Mouse (Mus musculus): ENCODE data around the gene Pi16. TPM values are rescaled to one million over a fixed set of nuclear protein-coding genes. Genes with fewer than 3 reads are reported as not detected.

Gene Pi16
- polyA plus RNA-seq, 1 experiment from 2014 or later = 0.84 TPM

DNA sequence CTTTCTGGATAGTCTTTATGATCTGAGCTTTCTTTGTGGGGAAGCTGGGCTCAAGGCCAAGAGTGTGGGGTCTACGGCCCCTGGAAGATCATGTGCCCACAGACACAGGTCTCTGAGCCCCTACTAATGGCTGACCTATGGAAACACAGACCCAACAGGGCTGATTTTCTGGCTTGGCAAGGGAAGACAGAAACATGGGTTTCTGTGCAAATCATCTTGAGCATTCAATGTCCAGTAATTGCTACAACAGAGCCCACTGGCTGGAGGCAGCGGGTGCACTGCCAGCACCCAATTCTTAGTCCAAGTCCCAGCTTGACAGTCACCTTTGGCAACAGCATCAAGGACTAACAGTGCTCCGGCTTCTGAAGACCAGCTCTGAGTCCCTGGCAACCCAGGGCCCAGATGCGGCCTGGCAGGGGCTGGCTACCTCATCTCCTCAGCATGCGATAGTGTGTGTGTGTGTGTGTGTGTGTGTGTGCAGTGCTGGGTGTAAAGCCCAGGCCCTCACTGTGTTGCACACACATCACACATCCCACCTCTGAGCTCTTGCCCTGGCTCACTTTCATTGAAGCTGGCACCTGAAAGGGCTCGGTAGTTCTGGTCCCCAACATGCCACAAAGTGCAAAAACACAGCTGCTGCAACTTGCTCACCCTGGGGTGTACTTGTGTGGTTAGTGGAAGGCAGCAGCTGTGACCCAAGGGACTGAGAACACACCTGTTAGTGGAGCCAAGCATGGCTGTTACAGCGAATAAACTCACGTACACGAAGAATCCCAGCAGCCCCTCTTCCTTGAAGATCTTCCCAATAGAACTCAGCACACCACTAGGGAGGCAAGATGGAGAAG, 20.7 kb downstream of the Pi16 start:
- peak; percentile 52 for DNase-seq (ENCODE audit: low spot score)

DNA sequence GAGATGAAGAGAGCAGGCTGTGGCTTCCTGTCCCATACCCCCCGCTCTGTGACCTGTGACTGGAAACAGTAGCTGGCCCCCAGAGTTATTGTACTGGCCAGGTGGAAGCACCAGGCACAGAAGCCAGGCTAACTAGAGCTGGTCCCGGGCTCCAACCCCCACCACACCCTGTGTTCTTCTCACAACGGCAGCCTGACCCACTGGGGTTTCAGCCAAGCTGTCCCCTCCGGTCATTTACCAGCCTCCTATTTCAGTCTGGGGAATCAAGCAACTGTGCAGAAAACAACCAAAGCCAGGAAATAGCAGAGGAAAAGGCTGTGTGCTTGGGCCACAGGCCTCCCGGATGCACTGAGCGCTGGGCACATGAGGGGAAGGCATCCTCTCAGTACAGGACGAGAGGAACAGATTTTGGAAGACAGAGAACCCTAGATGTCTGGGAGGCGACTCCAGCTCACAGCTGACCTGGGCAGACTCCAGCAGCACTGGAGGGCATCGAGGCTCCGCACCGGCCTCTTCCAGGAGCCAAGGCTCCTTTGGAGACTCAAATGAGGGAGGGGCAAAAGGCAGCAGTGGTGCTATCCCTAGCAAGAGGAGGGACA, 21.8 kb downstream of the Pi16 start:
- H3K27ac ChIP-seq = peak overlapping the region; percentile 66
- H3K9ac ChIP-seq = no peak overlapping the region
- WGBS = 80% methylated on average over 11 of the region's 11 CpGs
- no peaks in the 10 kb centered on the region for H3K27me3 ChIP-seq (ENCODE audit: control insufficient read depth, insufficient read depth, low read length)
- ATAC-seq (ENCODE audit: low FRiP score) = no peak
- H3K4me2 ChIP-seq (replicated peaks) = no peak overlapping the region
- peaks cover 25% of the 10 kb centered on the region for H3K4me1 ChIP-seq (replicated peaks; ENCODE audit: control insufficient read depth, insufficient read depth, low read length)
- H3K9me3 ChIP-seq (ENCODE audit: control insufficient read depth, low read length) = no peaks in the 10 kb centered on the region
- no peak for DNase-seq (ENCODE audit: low spot score)
- no peak overlapping the region for H3K4me3 ChIP-seq (replicated peaks; ENCODE audit: low read length)
- H3K36me3 ChIP-seq (replicated peaks; ENCODE audit: control insufficient read depth, insufficient read depth) = peaks cover 88% of the 10 kb centered on the region

More for the DNA sequence above, 20.7 kb downstream of the Pi16 start:
- 76% methylated on average over 9 of the region's 9 CpGs for WGBS
- ATAC-seq (ENCODE audit: low FRiP score) = peak; percentile 54
- Histone ChIP-seq H3K4me1 (replicated peaks; ENCODE audit: control insufficient read depth, insufficient read depth, low read length) (peaks cover 25% of the 10 kb centered on the region), H3K27me3 (ENCODE audit: control insufficient read depth, insufficient read depth, low read length) (no peaks in the 10 kb centered on the region), H3K4me2 (replicated peaks) (no peak overlapping the region), H3K9me3 (ENCODE audit: control insufficient read depth, low read length) (no peaks in the 10 kb centered on the region), H3K27ac (peak overlapping the region; percentile 66), H3K36me3 (replicated peaks; ENCODE audit: control insufficient read depth, insufficient read depth) (peaks cover 87% of the 10 kb centered on the region), H3K4me3 (replicated peaks; ENCODE audit: low read length) (no peak overlapping the region), H3K9ac (no peak overlapping the region)

DNA sequence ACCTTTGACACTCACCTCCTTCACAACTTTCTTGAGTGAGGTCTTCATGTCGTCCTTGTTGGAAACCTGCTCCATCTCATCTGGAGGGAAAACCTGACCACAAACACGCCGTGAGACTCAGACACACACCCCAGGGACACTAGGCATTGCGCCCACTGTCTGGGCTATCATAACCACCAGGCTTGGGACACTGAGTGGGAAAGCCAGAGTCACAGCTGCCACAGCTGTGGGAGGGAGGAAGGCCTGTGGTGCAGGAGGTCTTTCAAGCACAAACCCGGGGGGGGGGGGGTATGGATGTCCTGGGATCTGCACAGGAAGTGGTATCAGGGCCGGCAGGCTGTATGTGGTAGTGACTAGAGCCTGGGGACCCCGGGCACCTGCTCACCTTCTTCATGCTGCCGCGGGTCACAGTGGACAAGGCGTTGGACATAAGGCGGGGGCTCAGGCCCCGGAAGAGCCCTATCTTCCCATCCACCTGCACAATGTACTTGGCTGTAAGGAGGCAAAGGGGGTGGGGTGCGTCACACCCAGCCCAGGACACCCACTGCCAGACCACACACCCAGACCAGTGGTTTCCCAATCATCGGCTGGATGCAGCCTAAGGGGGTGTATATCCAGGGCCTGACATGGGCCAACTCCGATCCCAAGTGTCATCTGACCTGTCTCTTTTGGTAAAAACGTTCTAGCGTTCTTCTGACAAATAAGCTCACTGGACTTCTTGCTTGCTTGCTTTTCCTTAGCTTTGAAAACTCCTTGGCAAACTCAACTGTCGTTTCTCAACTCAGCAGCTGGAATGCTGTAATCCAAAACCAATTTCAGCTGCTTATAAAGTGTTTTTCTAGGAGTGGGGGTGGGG, 23.2 kb downstream of the Pi16 start:
- no peak for ATAC-seq (ENCODE audit: low FRiP score)
- no peak overlapping the region for H3K4me2 ChIP-seq (replicated peaks)
- no peak for DNase-seq (ENCODE audit: low spot score)
- no peaks in the 10 kb centered on the region for H3K27me3 ChIP-seq (ENCODE audit: control insufficient read depth, insufficient read depth, low read length)
- 0 out of 2 replicates have a peak overlapping the region, but pooled peaks have one; percentile 69 for H3K27ac ChIP-seq
- no peak overlapping the region for H3K9ac ChIP-seq
- H3K9me3 ChIP-seq (ENCODE audit: control insufficient read depth, low read length) = no peaks in the 10 kb centered on the region
- H3K4me3 ChIP-seq (replicated peaks; ENCODE audit: low read length) = no peak overlapping the region
- peaks cover 32% of the 10 kb centered on the region for H3K4me1 ChIP-seq (replicated peaks; ENCODE audit: control insufficient read depth, insufficient read depth, low read length)
- 85% methylated on average over 18 of the region's 18 CpGs for WGBS
- peaks cover 77% of the 10 kb centered on the region for H3K36me3 ChIP-seq (replicated peaks; ENCODE audit: control insufficient read depth, insufficient read depth)

DNA sequence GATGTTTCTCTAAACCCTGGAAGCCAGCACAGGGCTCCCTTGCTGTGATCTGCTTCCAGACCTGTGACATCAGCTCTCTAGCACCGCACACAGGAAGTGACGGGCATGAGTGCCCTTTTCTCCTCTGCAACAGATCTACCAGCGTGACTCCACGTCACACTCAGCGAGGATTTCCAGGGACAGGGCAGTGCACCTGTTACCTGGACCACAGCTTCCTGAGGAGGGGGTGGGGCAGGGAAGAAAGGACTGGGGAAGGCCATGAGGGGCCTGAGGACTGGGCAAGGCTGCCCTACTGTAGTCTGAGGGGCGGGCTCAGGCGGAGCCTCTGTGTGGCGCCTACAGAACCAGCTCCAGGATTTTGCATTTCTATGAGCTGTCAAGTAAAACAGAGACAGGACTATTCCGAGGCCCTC, 24.1 kb downstream of the Pi16 start:
- peaks cover 42% of the 10 kb centered on the region for H3K4me1 ChIP-seq (replicated peaks; ENCODE audit: control insufficient read depth, insufficient read depth, low read length)
- H3K4me2 ChIP-seq (replicated peaks) = peak overlapping the region; percentile 1; the same call in 1 of the 2 replicates
- DNase-seq (ENCODE audit: low spot score) (peak; percentile 63), ATAC-seq (ENCODE audit: low FRiP score) (peak; percentile 32)
- peak overlapping the region; percentile 69; the same call in 1 of the 2 replicates for H3K27ac ChIP-seq
- H3K36me3 ChIP-seq (replicated peaks; ENCODE audit: control insufficient read depth, insufficient read depth) = peaks cover 68% of the 10 kb centered on the region
- 17% methylated on average over 9 of the region's 9 CpGs for WGBS
- no peaks in the 10 kb centered on the region for H3K27me3 ChIP-seq (ENCODE audit: control insufficient read depth, insufficient read depth, low read length)
- peak overlapping the region; percentile 4 for H3K9ac ChIP-seq
- no peak overlapping the region for H3K4me3 ChIP-seq (replicated peaks; ENCODE audit: low read length)
- H3K9me3 ChIP-seq (ENCODE audit: control insufficient read depth, low read length) = no peaks in the 10 kb centered on the region

DNA sequence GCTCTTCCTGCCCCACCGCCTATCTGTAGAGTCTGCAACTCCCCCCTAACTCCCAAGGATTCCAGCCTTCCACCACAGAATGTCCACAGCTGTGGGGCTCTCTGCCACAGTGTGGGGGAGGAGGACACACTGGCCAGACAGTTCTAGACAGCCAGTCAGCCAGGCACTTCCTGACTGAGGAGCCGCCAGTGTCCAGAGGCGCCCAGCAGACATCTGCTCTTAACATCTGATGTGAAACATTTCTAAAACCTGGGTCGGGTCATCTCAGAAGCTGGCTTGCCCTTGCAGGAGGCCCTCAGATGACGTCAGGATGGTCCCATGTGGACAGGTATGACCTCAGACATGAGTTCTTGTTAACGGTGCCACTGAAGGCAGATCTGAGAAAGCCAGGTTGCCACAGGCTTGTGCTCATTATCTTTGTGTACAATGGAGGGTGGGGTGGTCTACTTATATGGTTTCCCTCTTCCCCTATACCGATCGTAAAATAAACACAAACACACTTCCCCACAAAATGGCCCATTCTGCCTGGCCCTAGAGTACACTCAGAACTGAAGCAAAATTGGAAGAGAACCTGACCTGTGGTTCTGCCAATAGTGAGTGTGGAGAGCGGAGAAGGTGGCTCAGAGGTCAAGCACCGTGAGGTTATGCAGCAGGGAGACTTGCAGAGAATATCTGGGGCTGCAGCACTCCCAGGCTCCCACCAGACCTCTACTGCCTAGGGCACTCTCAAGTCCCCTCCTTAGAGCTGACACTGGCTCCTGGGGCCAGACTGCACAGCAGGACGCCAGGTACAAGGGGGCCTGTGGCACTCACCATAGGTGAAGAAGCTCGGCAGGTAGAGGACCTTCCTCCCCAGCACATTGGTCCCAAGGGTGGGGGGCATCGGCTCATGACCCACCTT, 24.8 kb downstream of the Pi16 start:
- Histone ChIP-seq H3K4me2 (replicated peaks) (0 out of 2 replicates have a peak overlapping the region, but pooled peaks have one; percentile 1), H3K9me3 (ENCODE audit: control insufficient read depth, low read length) (no peaks in the 10 kb centered on the region), H3K4me3 (replicated peaks; ENCODE audit: low read length) (no peak overlapping the region), H3K27ac (peak overlapping the region; percentile 69; the same call in 1 of the 2 replicates), H3K4me1 (replicated peaks; ENCODE audit: control insufficient read depth, insufficient read depth, low read length) (peaks cover 42% of the 10 kb centered on the region), H3K9ac (peak overlapping the region; percentile 4), H3K27me3 (ENCODE audit: control insufficient read depth, insufficient read depth, low read length) (no peaks in the 10 kb centered on the region), H3K36me3 (replicated peaks; ENCODE audit: control insufficient read depth, insufficient read depth) (peaks cover 61% of the 10 kb centered on the region)
- 50% methylated on average over 13 of the region's 13 CpGs for WGBS
- ATAC-seq (ENCODE audit: low FRiP score) = 0 out of 2 replicates have a peak, but pooled peaks have one; percentile 7
- no peak for DNase-seq (ENCODE audit: low spot score)

DNA sequence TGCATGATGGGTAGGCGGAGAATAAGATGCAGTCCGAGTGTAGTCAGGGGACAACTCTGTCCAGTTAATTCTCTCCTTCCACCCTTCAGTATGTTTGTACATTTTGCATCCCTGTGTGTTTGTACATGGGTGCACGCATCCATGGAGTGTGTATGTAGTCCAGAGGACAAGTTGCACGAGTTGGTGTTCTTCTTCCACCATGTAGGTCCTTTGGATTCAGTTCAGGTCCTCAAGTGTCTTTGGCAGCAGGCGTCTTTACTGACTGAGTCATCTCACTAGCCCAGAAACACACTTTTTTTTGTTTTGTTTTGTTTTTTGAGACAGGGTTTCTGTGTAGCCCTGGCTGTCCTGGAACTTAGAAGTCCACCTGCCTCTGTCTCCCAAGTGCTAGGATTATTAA, 25.8 kb downstream of the Pi16 start:
- Histone ChIP-seq H3K27me3 (ENCODE audit: control insufficient read depth, insufficient read depth, low read length) (no peaks in the 10 kb centered on the region), H3K36me3 (replicated peaks; ENCODE audit: control insufficient read depth, insufficient read depth) (peaks cover 51% of the 10 kb centered on the region), H3K27ac (no peak overlapping the region), H3K9me3 (ENCODE audit: control insufficient read depth, low read length) (no peaks in the 10 kb centered on the region), H3K9ac (no peak overlapping the region), H3K4me1 (replicated peaks; ENCODE audit: control insufficient read depth, insufficient read depth, low read length) (peaks cover 44% of the 10 kb centered on the region), H3K4me3 (replicated peaks; ENCODE audit: low read length) (no peak overlapping the region), H3K4me2 (replicated peaks) (no peak overlapping the region)
- ATAC-seq (ENCODE audit: low FRiP score) (no peak), DNase-seq (ENCODE audit: low spot score) (no peak)
- WGBS = 91% methylated on average over 5 of the region's 5 CpGs

DNA sequence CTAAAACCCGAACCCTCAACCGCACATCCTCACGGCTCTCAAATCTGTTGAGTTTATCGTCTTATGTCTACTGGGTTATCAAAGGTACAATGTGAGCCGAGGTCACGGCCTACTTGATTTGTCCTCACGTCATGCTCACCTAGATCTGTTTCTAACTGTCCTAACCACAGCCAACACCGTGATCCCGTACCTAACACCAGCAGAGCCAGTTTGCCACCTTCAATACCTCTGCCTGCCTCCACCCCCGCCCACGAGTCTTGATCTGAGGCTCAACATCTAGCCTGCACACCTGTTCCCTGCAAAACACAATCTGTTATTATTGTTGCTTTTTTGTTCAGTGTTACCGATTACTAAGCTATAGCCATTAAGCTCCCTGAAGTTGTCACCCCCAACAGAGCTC, 27.8 kb downstream of the Pi16 start:
- WGBS = 95% methylated on average over 12 of the region's 12 CpGs
- Histone ChIP-seq H3K4me2 (replicated peaks) (peak overlapping the region; percentile 68), H3K9ac (no peak overlapping the region), H3K4me1 (replicated peaks; ENCODE audit: control insufficient read depth, insufficient read depth, low read length) (peaks cover 37% of the 10 kb centered on the region), H3K27me3 (ENCODE audit: control insufficient read depth, insufficient read depth, low read length) (no peaks in the 10 kb centered on the region), H3K9me3 (ENCODE audit: control insufficient read depth, low read length) (no peaks in the 10 kb centered on the region), H3K4me3 (replicated peaks; ENCODE audit: low read length) (no peak overlapping the region; the same call in 1 of the 2 replicates), H3K27ac (no peak overlapping the region), H3K36me3 (replicated peaks; ENCODE audit: control insufficient read depth, insufficient read depth) (peaks cover 31% of the 10 kb centered on the region)
- no peak for DNase-seq (ENCODE audit: low spot score)
- no peak for ATAC-seq (ENCODE audit: low FRiP score)

DNA sequence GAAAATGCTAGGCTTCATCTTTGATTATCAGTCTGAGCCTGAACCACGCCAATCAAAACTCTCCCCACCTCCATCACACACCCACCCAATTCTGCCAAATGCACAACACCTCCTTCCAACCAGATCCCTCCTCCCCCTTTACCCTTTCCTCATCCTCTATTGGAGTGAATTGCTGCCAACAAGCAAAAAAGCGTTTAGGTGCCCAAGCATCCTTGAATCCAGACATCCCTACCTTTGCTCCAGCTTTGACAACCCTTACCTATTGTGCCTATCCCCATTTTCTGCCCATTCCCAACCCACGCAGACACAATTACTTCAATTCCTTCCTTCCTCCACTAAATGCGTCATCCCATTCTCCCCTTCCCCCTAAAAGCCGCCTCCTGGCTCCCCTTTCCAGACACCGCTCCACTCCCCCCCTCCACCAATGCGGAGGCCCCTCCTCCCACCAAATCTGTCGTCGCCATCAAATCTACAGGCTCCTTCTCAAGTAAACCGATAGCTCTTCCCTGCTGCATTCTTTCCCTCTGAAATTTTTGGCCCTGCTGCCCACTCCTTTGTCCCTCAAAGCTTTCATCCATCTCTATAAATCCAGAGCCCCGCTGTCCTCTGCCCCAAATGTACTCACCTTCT, 29.1 kb downstream of the Pi16 start:
- DNase-seq (ENCODE audit: low spot score) = peak; percentile 60
- H3K4me1 ChIP-seq (replicated peaks; ENCODE audit: control insufficient read depth, insufficient read depth, low read length) = peaks cover 31% of the 10 kb centered on the region
- H3K4me3 ChIP-seq (replicated peaks; ENCODE audit: low read length) = peak overlapping the region; percentile 93
- H3K4me2 ChIP-seq (replicated peaks) = peak overlapping the region; percentile 68
- H3K36me3 ChIP-seq (replicated peaks; ENCODE audit: control insufficient read depth, insufficient read depth) = peaks cover 25% of the 10 kb centered on the region
- peak overlapping the region; percentile 95 for H3K9ac ChIP-seq
- WGBS = 1% methylated on average over 11 of the region's 11 CpGs
- no peaks in the 10 kb centered on the region for H3K9me3 ChIP-seq (ENCODE audit: control insufficient read depth, low read length)
- 0 out of 2 replicates have a peak, but pooled peaks have one; percentile 22 for ATAC-seq (ENCODE audit: low FRiP score)
- H3K27me3 ChIP-seq (ENCODE audit: control insufficient read depth, insufficient read depth, low read length) = no peaks in the 10 kb centered on the region
- H3K27ac ChIP-seq = peak overlapping the region; percentile 93
